Mouse (Mus musculus): Measurements from ENCODE around the gene Bcat1.

DNA sequence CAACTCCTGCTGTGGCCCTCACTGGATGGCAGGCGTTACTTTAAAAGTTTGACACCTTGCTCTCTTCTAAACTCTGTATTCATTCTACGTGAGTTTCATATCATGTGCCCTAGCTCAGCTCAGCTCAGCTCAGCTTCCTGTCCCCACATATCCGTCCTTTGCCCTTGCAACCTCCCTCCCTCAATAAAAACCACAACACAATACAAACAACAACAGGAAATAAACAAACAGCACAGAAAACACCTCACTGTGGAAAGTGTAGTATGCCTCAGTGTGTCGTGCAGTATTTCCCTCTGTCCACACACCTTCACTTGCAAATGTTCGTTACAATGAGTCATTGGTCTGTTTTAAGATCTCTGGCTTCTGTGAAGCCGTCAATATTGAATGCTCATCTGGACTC is 123.1 kb downstream of the Bcat1 start:
- TF ChIP-seq CTCF (IDR thresholded peaks at IDR 0.05; ENCODE audit: low read depth, low read length) (no peak), POLR2AphosphoS5 (IDR thresholded peaks at IDR 0.05; ENCODE audit: insufficient replicate concordance, low read depth, low read length) (no peak), GATA1 (IDR thresholded peaks at IDR 0.05; ENCODE audit: borderline replicate concordance, low read length) (no peak), TAL1 (conservative IDR thresholded peaks at IDR 0.05; ENCODE audit: low read depth, low read length) (no peak), GATA2 (IDR thresholded peaks at IDR 0.05; ENCODE audit: borderline replicate concordance, low read depth, low read length) (no peak)

Data from G1E (cell line).